Mouse (Mus musculus): ENCODE results near the gene Limk1.
A peak's percentile ranks its signal among the peaks of the same experiment; 100 is the strongest.
"Not testable (repeated sequence)": the region's sequence is repeated elsewhere in the genome, so short reads cannot be mapped to it uniquely, and the experiment has no call there.

Gene Limk1

GRCm38 (mm10) chr5:134677491-134677890 is 10.9 kb downstream of the Limk1 start:
- DNase-seq (ENCODE audit: low spot score in 2 of 2) = no peak

GRCm38 (mm10) chr5:134675956-134676759 is 12.2 kb downstream of the Limk1 start:
- no peak for DNase-seq (ENCODE audit: low spot score in 2 of 2)

GRCm38 (mm10) chr5:134674977-134675376 is 13.4 kb downstream of the Limk1 start:
- DNase-seq (ENCODE audit: low spot score in 2 of 2) = no peak

GRCm38 (mm10) chr5:134672611-134673010 is 15.8 kb downstream of the Limk1 start:
- DNase-seq (ENCODE audit: low spot score in 2 of 2) = no peak

- no peak for DNase-seq (ENCODE audit: low spot score in 2 of 2)
Observed at GRCm38 (mm10) chr5:134672198-134672516, 16.2 kb downstream of the Limk1 start.

- no peak for DNase-seq (ENCODE audit: low spot score in 2 of 2)
Observed at GRCm38 (mm10) chr5:134671335-134672197, 16.8 kb downstream of the Limk1 start.

GRCm38 (mm10) chr5:134669001-134669708 is 19.2 kb downstream of the Limk1 start:
- DNase-seq (ENCODE audit: low spot score in 2 of 2) = no peak

GRCm38 (mm10) chr5:134668495-134668894 is 19.9 kb downstream of the Limk1 start:
- no peak for DNase-seq (ENCODE audit: low spot score in 2 of 2)

- DNase-seq (ENCODE audit: low spot score in 2 of 2) = no peak
Observed at GRCm38 (mm10) chr5:134656708-134657107, 31.7 kb downstream of the Limk1 start.

GRCm38 (mm10) chr5:134652015-134652414 is 36.4 kb downstream of the Limk1 start:
- no peak for DNase-seq (ENCODE audit: low spot score in 2 of 2)

GRCm38 (mm10) chr5:134650926-134651325 is 37.5 kb downstream of the Limk1 start:
- peak; percentile 31 to 63 for DNase-seq (ENCODE audit: low spot score in 2 of 2)

- not testable (repeated sequence) for DNase-seq (ENCODE audit: low spot score in 2 of 2)
Observed at GRCm38 (mm10) chr5:134648976-134649375, 39.4 kb downstream of the Limk1 start.

GRCm38 (mm10) chr5:134647394-134647793 is 41.0 kb downstream of the Limk1 start:
- DNase-seq (ENCODE audit: low spot score in 2 of 2) = no peak

- no peak for DNase-seq (ENCODE audit: low spot score in 2 of 2)
Observed at GRCm38 (mm10) chr5:134646461-134646860, 41.9 kb downstream of the Limk1 start.

GRCm38 (mm10) chr5:134644643-134645118 is 43.7 kb downstream of the Limk1 start:
- no peak for DNase-seq (ENCODE audit: low spot score in 2 of 2)

GRCm38 (mm10) chr5:134644121-134644520 is 44.3 kb downstream of the Limk1 start:
- no peak for DNase-seq (ENCODE audit: low spot score in 2 of 2)

GRCm38 (mm10) chr5:134640371-134640770 is 48.0 kb downstream of the Limk1 start:
- no peak for DNase-seq (ENCODE audit: low spot score in 2 of 2)

GRCm38 (mm10) chr5:134639269-134639682 is 49.1 kb downstream of the Limk1 start, which contains the start of gene Eif4h:
TSS of gene Eif4h (minus strand) at chr5:134639490.
- peak; percentile 97 to 98 for DNase-seq (ENCODE audit: low spot score in 2 of 2)

- DNase-seq (ENCODE audit: low spot score in 2 of 2) = peak in 1 of 2 experiments; percentile 12
Observed at GRCm38 (mm10) chr5:134638461-134639268, 49.7 kb downstream of the Limk1 start.

GRCm38 (mm10) chr5:134637820-134638367 is 50.5 kb downstream of the Limk1 start:
- DNase-seq (ENCODE audit: low spot score in 2 of 2) = no peak

GRCm38 (mm10) chr5:134632841-134633240 is 55.6 kb downstream of the Limk1 start:
- DNase-seq (ENCODE audit: low spot score in 2 of 2) = no peak
